Mouse (Mus musculus): ENCODE measurements around the gene Smoc1. TPM values are rescaled to one million over a fixed set of nuclear protein-coding genes. Genes with fewer than 3 reads are reported as not detected.

The Smoc1 gene
- polyA plus RNA-seq, 1 experiment from 2014 or later: 21.4 TPM

- H3K4me2 ChIP-seq: no peak overlapping the region
- H3K9me3 ChIP-seq: no peaks in the 10 kb centered on the region; the same call in 1 of the 2 replicates
- H3K4me3 ChIP-seq: no peak overlapping the region
- no peak overlapping the region for H3K27ac ChIP-seq
- no peak for ATAC-seq (ENCODE audit: low FRiP score)
- H3K4me1 ChIP-seq (replicated peaks): peaks cover 26% of the 10 kb centered on the region
- no peak overlapping the region for H3K9ac ChIP-seq
- no peaks in the 10 kb centered on the region for H3K36me3 ChIP-seq
- 63% methylated on average over 4 of the region's 4 CpGs for WGBS
- 0 out of 2 replicates have a peak, but pooled peaks cover 14% of the 10 kb centered on the region for H3K27me3 ChIP-seq
Measured at GRCm38 (mm10) chr12:81000924-81001323, 25.7 kb upstream of the Smoc1 start.

- Histone ChIP-seq H3K27ac (no peak overlapping the region), H3K9ac (no peak overlapping the region), H3K4me2 (no peak overlapping the region), H3K4me1 (replicated peaks) (peaks cover 26% of the 10 kb centered on the region), H3K9me3 (no peaks in the 10 kb centered on the region), H3K36me3 (no peaks in the 10 kb centered on the region), H3K27me3 (0 out of 2 replicates have a peak, but pooled peaks cover 14% of the 10 kb centered on the region), H3K4me3 (no peak overlapping the region)
- no peak for ATAC-seq (ENCODE audit: low FRiP score)
- WGBS: 17% methylated on average over 13 of the region's 13 CpGs
Measured at GRCm38 (mm10) chr12:81002841-81003635, 23.6 kb upstream of the Smoc1 start.

- H3K4me3 ChIP-seq: no peak overlapping the region
- no peak overlapping the region for H3K9ac ChIP-seq
- 0 out of 2 replicates have a peak, but pooled peaks cover 3% of the 10 kb centered on the region for H3K27me3 ChIP-seq
- H3K27ac ChIP-seq: no peak overlapping the region
- 0 out of 2 replicates have a peak overlapping the region, but pooled peaks have one; percentile 21 for H3K4me2 ChIP-seq
- H3K9me3 ChIP-seq: no peaks in the 10 kb centered on the region
- H3K36me3 ChIP-seq: no peaks in the 10 kb centered on the region
- peaks cover 16% of the 10 kb centered on the region for H3K4me1 ChIP-seq (replicated peaks)
- 9% methylated on average over 3 of the region's 3 CpGs for WGBS
- no peak; the same call in 1 of the 2 replicates for ATAC-seq (ENCODE audit: low FRiP score)
Measured at GRCm38 (mm10) chr12:81009813-81010212, 16.8 kb upstream of the Smoc1 start.

- H3K27ac ChIP-seq: no peak overlapping the region
- peaks cover 16% of the 10 kb centered on the region for H3K4me1 ChIP-seq (replicated peaks)
- no peak overlapping the region for H3K4me3 ChIP-seq
- no peaks in the 10 kb centered on the region for H3K36me3 ChIP-seq
- 0 out of 2 replicates have a peak, but pooled peaks cover 3% of the 10 kb centered on the region for H3K27me3 ChIP-seq
- no peaks in the 10 kb centered on the region for H3K9me3 ChIP-seq
- H3K4me2 ChIP-seq: no peak overlapping the region
- ATAC-seq (ENCODE audit: low FRiP score): no peak
- 93% methylated on average over 2 of the region's 2 CpGs for WGBS
- H3K9ac ChIP-seq: no peak overlapping the region
Measured at GRCm38 (mm10) chr12:81011994-81012393, 14.6 kb upstream of the Smoc1 start.

- ATAC-seq (ENCODE audit: low FRiP score): no peak
- H3K9me3 ChIP-seq: no peaks in the 10 kb centered on the region
- peaks cover 16% of the 10 kb centered on the region for H3K4me1 ChIP-seq (replicated peaks)
- H3K27me3 ChIP-seq: 0 out of 2 replicates have a peak, but pooled peaks cover 3% of the 10 kb centered on the region
- no peak overlapping the region for H3K4me2 ChIP-seq
- no peak overlapping the region for H3K9ac ChIP-seq
- H3K4me3 ChIP-seq: no peak overlapping the region
- H3K27ac ChIP-seq: no peak overlapping the region
- WGBS: 85% methylated on average over 11 of the region's 11 CpGs
- H3K36me3 ChIP-seq: no peaks in the 10 kb centered on the region
Measured at GRCm38 (mm10) chr12:81013496-81013895, 13.1 kb upstream of the Smoc1 start.

GRCm38 (mm10) chr12:81017624-81018023 lies 9.0 kb upstream of the Smoc1 start:
- no peaks in the 10 kb centered on the region for H3K27me3 ChIP-seq
- no peak overlapping the region for H3K4me3 ChIP-seq
- no peaks in the 10 kb centered on the region for H3K36me3 ChIP-seq
- H3K9ac ChIP-seq: no peak overlapping the region
- no peak overlapping the region for H3K4me2 ChIP-seq
- H3K9me3 ChIP-seq: no peaks in the 10 kb centered on the region
- 91% methylated on average over 12 of the region's 12 CpGs for WGBS
- no peak overlapping the region for H3K27ac ChIP-seq
- no peak for ATAC-seq (ENCODE audit: low FRiP score)
- no peaks in the 10 kb centered on the region for H3K4me1 ChIP-seq (replicated peaks)

GRCm38 (mm10) chr12:81018516-81019279 lies 7.9 kb upstream of the Smoc1 start:
- Histone ChIP-seq H3K4me2 (no peak overlapping the region), H3K27ac (no peak overlapping the region), H3K4me1 (replicated peaks) (no peaks in the 10 kb centered on the region), H3K9me3 (no peaks in the 10 kb centered on the region), H3K9ac (no peak overlapping the region), H3K4me3 (no peak overlapping the region), H3K27me3 (no peaks in the 10 kb centered on the region), H3K36me3 (no peaks in the 10 kb centered on the region)
- ATAC-seq (ENCODE audit: low FRiP score): no peak
- WGBS: 92% methylated on average over 20 of the region's 20 CpGs

- Histone ChIP-seq H3K4me1 (replicated peaks) (no peaks in the 10 kb centered on the region), H3K9ac (no peak overlapping the region), H3K27ac (no peak overlapping the region), H3K27me3 (no peaks in the 10 kb centered on the region), H3K9me3 (no peaks in the 10 kb centered on the region), H3K4me3 (no peak overlapping the region), H3K36me3 (no peaks in the 10 kb centered on the region), H3K4me2 (no peak overlapping the region)
- ATAC-seq (ENCODE audit: low FRiP score): no peak
- 83% methylated on average over 7 of the region's 7 CpGs for WGBS
Measured at GRCm38 (mm10) chr12:81019280-81019935, 7.2 kb upstream of the Smoc1 start.

- H3K36me3 ChIP-seq: no peaks in the 10 kb centered on the region
- 91% methylated on average over 7 of the region's 7 CpGs for WGBS
Measured at GRCm38 (mm10) chr12:81024407-81024806, 2.2 kb upstream of the Smoc1 start.

GRCm38 (mm10) chr12:81024993-81025392 lies 1.6 kb upstream of the Smoc1 start:
- 58% methylated on average over 2 of the region's 2 CpGs for WGBS
- no peak for ATAC-seq (ENCODE audit: low FRiP score)
- Histone ChIP-seq H3K9me3 (no peaks in the 10 kb centered on the region), H3K27ac (no peak overlapping the region), H3K27me3 (peaks cover 22% of the 10 kb centered on the region; the same call in 1 of the 2 replicates), H3K4me3 (no peak overlapping the region), H3K9ac (no peak overlapping the region), H3K36me3 (no peaks in the 10 kb centered on the region), H3K4me2 (no peak overlapping the region), H3K4me1 (replicated peaks) (peaks cover 26% of the 10 kb centered on the region)

More at GRCm38 (mm10) chr12:81024407-81024806, 2.2 kb upstream of the Smoc1 start:
- peaks cover 22% of the 10 kb centered on the region; the same call in 1 of the 2 replicates for H3K27me3 ChIP-seq
- no peak overlapping the region for H3K9ac ChIP-seq
- ATAC-seq (ENCODE audit: low FRiP score): no peak
- no peak overlapping the region for H3K4me3 ChIP-seq
- H3K9me3 ChIP-seq: no peaks in the 10 kb centered on the region
- H3K4me2 ChIP-seq: no peak overlapping the region
- peaks cover 22% of the 10 kb centered on the region for H3K4me1 ChIP-seq (replicated peaks)
- no peak overlapping the region for H3K27ac ChIP-seq

GRCm38 (mm10) chr12:81026995-81027942 lies 661 bp downstream of the Smoc1 start:
- H3K4me3 ChIP-seq: peak overlapping the region; percentile 77
- peaks cover 33% of the 10 kb centered on the region for H3K4me1 ChIP-seq (replicated peaks)
- no peaks in the 10 kb centered on the region for H3K9me3 ChIP-seq
- 6% methylated on average over 45 of the region's 45 CpGs for WGBS
- H3K9ac ChIP-seq: peak overlapping the region; percentile 82
- H3K27ac ChIP-seq: peak overlapping the region; percentile 72
- H3K27me3 ChIP-seq: peaks cover 22% of the 10 kb centered on the region; the same call in 1 of the 2 replicates
- ATAC-seq (ENCODE audit: low FRiP score): peak; percentile 81
- H3K36me3 ChIP-seq: no peaks in the 10 kb centered on the region
- H3K4me2 ChIP-seq: peak overlapping the region; percentile 89

Data from hindbrain, embryonic 13.5 days (tissue).